Mouse (Mus musculus) layer of hippocampus, postnatal 25 days (tissue): ENCODE measurements at regions not wholly inside any gene's neighbourhood (a gene's known extent, or its start where the extent isn't known, plus 50 kb on each side); places are given as distances from the start of the nearest gene placed in this dataset.
"Not testable (repeated sequence)": the region's sequence is repeated elsewhere in the genome, so short reads cannot be mapped to it uniquely, and the experiment has no call there.

ENCODE experiments used
- DNase-seq, 2 experiments: peaks; one replicate each; pipeline ENCODE4 v3.0.0; 2022; ENCODE audit warnings: mixed read lengths in 2 of 2, low spot score in 1 of 2; ENCODE audit errors: extremely low spot score in 1 of 2

GRCm38 (mm10) chr14:45805950-45806349 is 148.0 kb upstream of the Ddhd1 start:
- DNase-seq: no peak

DNA sequence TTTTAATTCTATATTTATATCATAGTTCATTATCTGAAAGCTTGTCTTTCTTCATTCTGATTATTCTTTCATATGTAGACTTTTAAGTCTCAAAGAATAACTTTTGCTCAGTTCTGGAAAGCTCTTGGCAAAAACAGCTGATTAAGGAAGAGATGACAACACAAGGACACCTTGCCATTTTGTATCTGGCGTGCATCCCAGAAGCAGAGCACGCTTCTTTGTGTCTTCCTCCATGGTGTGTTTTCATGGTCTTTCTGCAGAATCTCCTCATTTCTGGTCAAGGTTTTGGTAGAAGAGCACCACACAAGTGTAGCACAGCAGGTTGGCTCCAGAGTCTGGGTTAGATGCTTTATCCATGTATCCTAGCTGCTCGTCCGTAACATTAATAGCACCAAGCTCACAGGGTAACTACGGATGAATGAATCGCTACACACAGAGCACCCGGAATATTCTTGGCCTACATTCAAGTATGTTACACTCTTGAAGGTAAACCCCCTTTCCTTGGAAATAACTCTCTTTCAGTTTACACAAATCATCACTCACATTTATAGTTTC is 148.9 kb upstream of the Ddhd1 start:
- no peak for DNase-seq

DNA sequence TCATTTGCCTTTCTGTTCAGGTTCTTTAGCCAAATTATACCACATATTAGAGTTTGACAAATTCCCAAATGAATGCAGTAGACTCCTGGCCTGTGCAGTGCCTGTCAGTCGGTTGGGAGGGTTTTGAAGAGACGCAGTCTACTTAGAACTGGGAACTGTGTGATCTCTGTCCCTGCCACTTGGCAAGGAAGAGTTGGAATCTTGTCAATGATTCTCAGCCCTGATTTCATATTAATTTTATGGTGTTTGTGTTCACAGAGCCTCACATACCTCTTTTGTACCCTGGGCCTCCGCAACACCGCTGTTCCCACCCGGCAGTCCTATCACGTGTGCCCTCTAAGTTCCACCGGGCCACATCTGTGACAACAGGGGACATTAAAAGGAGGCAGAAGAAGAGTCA is 149.8 kb upstream of the Ddhd1 start:
- no peak for DNase-seq

DNA sequence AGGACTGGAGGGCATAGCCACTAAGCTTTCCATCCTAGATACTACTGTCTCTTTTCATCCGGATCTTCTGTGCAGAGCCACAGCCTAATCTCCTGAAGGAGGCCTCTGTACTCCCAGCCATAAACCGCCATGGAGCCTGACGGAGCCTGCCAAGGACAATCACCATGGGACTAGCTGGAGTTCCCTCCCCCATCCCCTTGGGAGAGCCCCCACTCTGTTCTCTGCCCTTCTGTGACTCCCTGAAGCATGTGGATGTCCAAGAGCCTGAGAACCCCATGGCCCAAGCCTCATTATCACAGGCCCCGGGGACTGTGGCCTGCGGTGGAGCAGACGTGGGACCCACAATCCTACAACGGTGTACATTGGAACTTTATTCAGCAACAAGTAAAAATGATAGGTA is 151.5 kb upstream of the Ddhd1 start:
- DNase-seq: no peak

DNA sequence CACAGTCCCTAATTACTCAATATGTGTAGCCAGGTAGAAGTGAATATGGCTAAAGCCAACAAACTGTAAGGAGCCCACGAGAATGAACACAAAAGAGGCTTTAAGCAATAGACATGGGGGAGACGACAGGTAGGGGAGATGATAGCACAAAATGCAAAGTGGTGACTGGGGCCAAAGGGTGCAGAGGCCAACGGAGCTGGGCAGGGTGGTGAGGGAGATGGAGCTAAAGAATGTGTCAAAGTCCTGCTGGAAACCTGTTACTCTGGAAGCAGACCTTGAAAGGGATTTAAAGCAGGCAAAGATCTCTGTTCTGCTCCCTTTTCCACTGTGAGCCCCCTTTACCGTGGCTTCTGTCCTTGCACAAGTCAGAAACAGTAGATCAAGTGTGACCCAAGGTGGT is 152.2 kb upstream of the Ddhd1 start:
- DNase-seq: no peak

GRCm38 (mm10) chr14:45810630-45811029 is 152.7 kb upstream of the Ddhd1 start:
- DNase-seq: no peak

DNA sequence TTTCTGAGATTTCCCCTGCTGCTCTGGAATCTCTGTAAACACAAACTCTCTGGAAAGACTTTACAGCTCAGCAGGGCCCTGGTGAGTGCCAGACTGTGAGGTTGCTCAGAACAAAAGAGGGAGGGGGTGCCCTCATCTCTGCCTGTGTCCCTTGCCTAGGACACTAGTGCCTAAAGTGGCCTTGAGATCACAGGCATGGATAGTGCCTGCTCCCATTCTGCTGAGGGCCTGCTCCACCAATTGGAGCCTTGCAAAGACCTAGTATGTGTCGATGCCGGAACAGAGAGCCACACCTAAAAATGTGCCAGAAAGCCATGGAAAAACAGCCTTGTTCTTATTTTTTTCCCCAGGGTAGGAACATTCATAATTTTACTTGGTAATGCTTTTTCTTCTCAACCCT is 157.7 kb upstream of the Ddhd1 start:
- no peak for DNase-seq

GRCm38 (mm10) chr14:45816611-45817010 is 158.7 kb upstream of the Ddhd1 start:
- DNase-seq: not testable (repeated sequence)

- no peak for DNase-seq
These were observed 159.8 kb upstream of the Ddhd1 start for GRCm38 (mm10) chr14:45817756-45818155.

DNA sequence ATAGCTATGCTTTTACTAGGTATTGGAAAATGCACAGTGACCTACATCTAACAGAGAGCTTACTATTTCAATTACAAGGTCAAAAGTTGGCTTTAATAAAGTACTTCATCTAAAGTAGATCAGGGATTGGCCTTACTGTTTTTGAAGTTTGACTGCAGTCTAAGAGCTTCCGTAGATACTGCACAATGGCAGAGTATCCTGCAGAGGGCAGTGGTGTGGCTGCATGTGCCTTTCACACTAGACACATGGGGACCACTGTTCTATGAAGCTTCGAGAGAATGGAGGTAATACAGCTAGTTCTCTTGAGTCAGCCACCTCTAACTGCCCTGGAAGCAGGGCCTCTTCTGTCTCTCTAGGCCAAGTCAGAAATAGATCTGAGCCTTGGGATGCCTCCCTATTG is 166.7 kb upstream of the Ddhd1 start:
- DNase-seq: no peak

GRCm38 (mm10) chr14:45826023-45826422 is 168.1 kb upstream of the Ddhd1 start:
- no peak for DNase-seq

DNA sequence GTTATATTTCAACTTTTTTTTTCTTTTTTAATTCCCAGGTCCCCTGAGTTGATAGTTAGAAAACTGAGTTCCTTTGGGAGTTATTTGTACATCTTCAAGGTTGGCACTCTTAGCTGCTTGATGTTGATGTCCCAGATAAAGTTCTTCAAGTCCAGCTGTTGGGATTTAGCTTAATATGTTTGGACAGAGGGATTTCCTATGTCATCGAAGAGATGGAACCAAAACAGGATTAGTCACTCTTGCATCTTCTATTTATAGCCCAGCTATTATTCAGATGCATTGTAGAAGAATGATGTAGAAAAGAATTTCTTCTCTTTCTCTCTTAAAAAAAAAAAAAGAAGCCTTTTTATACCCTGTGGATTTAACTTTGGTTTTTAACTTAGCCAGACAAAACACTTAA is 169.2 kb upstream of the Ddhd1 start:
- DNase-seq: no peak

DNA sequence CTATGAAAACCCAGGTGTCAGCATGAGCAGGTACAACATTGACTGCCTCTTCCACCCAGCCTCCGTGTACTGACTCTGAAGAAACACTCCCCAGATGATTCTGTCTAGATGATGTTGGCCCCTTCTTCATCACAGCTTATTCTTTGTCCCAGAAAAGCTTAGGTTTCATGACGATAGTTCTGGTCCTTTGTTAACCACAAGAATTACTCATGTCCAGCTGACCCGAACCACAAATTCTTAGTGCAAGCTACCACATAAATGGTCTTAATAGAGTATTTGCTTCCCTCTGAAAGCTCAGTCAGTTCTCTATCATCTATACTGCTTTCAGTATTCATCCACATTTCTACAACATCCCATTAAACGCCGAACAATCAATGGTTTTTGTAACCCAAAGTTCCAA is 172.5 kb upstream of the Ddhd1 start:
- DNase-seq: no peak

DNA sequence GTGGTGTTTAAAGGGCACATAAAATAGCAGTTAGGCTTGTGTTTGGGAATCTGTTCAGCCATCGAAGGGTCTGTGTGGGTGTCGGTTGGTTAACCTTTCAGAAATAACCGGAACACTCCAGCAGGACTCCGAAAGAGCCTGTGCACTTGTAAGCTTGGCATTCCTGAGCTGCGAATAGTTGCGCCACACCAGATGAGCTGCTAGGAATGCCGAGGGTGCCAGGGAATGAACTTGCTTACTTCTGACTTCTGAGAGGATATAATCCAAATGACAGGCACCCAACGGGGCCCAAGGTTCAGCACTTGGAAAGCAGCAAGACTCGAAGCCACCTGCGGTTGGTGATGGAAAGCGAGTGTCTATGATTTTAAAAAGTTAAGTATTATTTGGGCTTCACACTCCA is 179.1 kb upstream of the Ddhd1 start:
- DNase-seq: no peak

GRCm38 (mm10) chr14:45843829-45844228 is 185.9 kb upstream of the Ddhd1 start:
- DNase-seq: no peak

DNA sequence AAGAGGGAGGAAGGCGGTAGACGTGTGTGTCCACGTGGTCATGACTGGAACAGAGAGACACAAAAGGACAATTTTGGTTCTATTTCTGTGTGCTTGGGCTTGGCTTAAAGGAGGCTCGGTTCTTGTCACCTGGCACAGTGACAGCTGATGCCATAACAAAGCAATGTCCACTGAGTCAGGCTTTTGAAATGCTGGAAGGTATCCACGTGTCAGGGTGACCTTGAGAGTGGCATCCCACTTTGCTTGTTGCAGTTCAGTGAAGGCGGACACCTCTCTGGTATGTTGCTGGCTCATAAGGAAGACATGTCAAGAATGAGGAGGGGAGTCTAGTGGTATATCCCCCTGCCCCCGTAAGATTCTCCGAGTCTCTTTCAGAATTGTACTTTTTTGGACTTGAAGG is 192.6 kb upstream of the Ddhd1 start:
- DNase-seq: no peak

GRCm38 (mm10) chr14:45878428-45878827 is 220.5 kb upstream of the Ddhd1 start:
- DNase-seq: peak; percentile 17 to 50

GRCm38 (mm10) chr14:45920783-45921182 is 262.8 kb upstream of the Ddhd1 start:
- DNase-seq: no peak

DNA sequence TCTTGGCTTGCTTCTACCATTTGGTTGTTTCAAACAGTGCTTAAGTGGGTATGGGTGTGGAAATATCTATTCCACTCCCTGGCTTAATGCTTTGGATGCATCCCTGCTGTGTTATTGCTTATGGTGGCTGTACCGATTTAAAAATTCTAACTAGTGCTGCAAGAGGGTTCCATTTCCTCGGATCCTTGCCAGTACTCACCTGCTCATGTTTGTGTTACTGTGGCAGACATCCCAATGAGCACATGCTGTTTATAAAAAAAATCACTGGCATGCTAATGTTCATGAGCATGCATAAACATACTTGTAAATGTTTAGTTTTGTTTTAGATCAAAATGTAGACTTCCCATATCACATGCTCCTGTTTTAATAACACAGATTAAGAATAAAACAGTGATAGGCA is 285.6 kb upstream of the Ddhd1 start:
- DNase-seq: no peak

GRCm38 (mm10) chr14:45944101-45944500 is 286.2 kb upstream of the Ddhd1 start:
- no peak for DNase-seq

GRCm38 (mm10) chr14:45944506-45944905 is 286.6 kb upstream of the Ddhd1 start:
- DNase-seq: no peak

DNA sequence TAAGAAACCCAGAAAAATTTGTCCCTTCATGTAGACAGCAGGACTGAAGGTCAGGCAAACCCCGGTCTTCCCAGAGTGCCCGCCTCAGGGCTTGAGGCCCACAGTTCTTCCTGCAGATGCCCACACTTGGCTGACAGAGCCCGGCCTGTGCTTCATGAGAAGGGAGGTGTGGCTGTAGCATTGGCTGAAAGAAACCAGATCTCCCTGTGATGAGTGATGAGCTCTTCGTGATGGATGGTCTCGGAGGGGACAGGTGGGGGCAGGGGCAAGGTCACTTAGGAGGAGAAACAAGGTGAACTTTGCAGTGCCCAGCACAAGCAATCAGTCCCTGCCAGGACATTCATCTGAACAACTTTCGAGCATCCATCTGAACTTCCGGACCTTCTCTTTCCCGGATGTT is 298.7 kb upstream of the Ddhd1 start:
- DNase-seq: no peak

- no peak for DNase-seq
These were observed 304.5 kb upstream of the Ddhd1 start for GRCm38 (mm10) chr14:45962474-45962873.
